Comparison of ENCODE assay signal across 26 mouse cellular contexts in the genomic region with DNA sequence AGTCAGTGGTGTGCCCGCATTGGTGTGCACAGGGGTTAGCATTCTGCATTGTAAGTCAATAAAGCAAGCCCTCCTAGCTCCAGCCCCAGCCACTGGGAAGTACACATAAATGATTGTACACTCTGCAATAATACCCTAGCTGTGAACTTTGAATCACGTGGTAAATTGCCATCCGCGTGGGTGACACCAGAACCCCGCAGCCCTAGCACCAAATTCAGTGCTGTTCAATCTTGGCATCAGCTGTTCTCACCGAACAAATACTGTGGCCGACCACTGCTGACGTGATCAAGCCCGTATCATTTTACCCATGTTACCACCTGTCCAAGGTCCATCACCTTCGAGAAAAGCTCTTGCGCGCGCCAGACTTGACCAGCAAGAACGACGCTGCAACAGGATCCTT. TPM values are rescaled to one million over a fixed set of nuclear protein-coding genes. Genes with fewer than 3 reads are reported as not detected.
DNase-seq lines count a peak whose midpoint lies in the region; ATAC-seq lines count a peak whose summit lies in the region.
"Had no signal": no experiment of that assay in that cellular context is flagged by ENCODE, and none has a peak within 500 bp of the region (broad histone marks: within the 10 kb centered on the region; RNA-seq: fewer than 3 reads in every experiment).

No protein-coding gene starts in this region.

- no peaks in the 10 kb centered on the region for H3K36me3 ChIP-seq in heart, embryonic 10.5 days
- H3K36me3 ChIP-seq in limb, embryonic 11.5 days (ENCODE audit: control insufficient read depth, insufficient read depth, low read length), result no peaks in the 10 kb centered on the region
- no peaks in the 10 kb centered on the region for H3K36me3 ChIP-seq in limb, embryonic 10.5 days
- no peaks in the 10 kb centered on the region; the same call in 1 of the 2 replicates for H3K36me3 ChIP-seq in embryonic facial prominence, embryonic 10.5 days (replicated peaks)
- H3K36me3 ChIP-seq: embryonic facial prominence, embryonic 12.5 days; embryonic facial prominence, embryonic 15.5 days; heart, embryonic 12.5 days; heart, embryonic 15.5 days had no signal

- H3K4me3 ChIP-seq in heart, embryonic 10.5 days, result no peak overlapping the region
- no peak overlapping the region for H3K4me3 ChIP-seq in limb, embryonic 11.5 days (ENCODE audit: low read depth, low read length)
- H3K4me3 ChIP-seq in limb, embryonic 10.5 days, result no peak overlapping the region
- H3K4me3 ChIP-seq in embryonic facial prominence, embryonic 10.5 days, result no peak overlapping the region
- H3K4me3 ChIP-seq: embryonic facial prominence, embryonic 12.5 days; embryonic facial prominence, embryonic 15.5 days; heart, adult 2 months; heart, embryonic 12.5 days; heart, embryonic 15.5 days had no signal

- H3K4me1 ChIP-seq in heart, embryonic 10.5 days, result peaks cover 3% of the 10 kb centered on the region; the same call in 1 of the 2 replicates
- H3K4me1 ChIP-seq in limb, embryonic 11.5 days (ENCODE audit: control insufficient read depth, insufficient read depth, low read length), result peaks cover 3% of the 10 kb centered on the region; the same call in 1 of the 2 replicates
- H3K4me1 ChIP-seq in limb, embryonic 10.5 days, result peaks cover 25% of the 10 kb centered on the region
- peaks cover 20% of the 10 kb centered on the region for H3K4me1 ChIP-seq in embryonic facial prominence, embryonic 10.5 days

- no peak for ATAC-seq in limb, embryonic 11.5 days (ENCODE audit: insufficient number of reproducible peaks, low FRiP score, low TSS enrichment, low read depth)
- ATAC-seq: CD4-positive, CD25-positive, alpha-beta regulatory T cell, adult 4 months; forebrain, embryonic 14.5 days; forebrain, postnatal 0 days; hindbrain, postnatal 0 days; inflammation-experienced regulatory T-cells, adult 6 months had no signal

- H3K9me3 ChIP-seq in heart, embryonic 10.5 days, result no peaks in the 10 kb centered on the region
- H3K9me3 ChIP-seq in limb, embryonic 11.5 days (ENCODE audit: control insufficient read depth, low read length), result no peaks in the 10 kb centered on the region
- H3K9me3 ChIP-seq in limb, embryonic 10.5 days (replicated peaks), result no peaks in the 10 kb centered on the region
- H3K9me3 ChIP-seq in embryonic facial prominence, embryonic 10.5 days, result 0 out of 2 replicates have a peak, but pooled peaks cover 2% of the 10 kb centered on the region
- H3K9me3 ChIP-seq: embryonic facial prominence, embryonic 12.5 days; embryonic facial prominence, embryonic 15.5 days; heart, embryonic 12.5 days; heart, embryonic 15.5 days had no signal

- no peak overlapping the region for H3K4me2 ChIP-seq in limb, embryonic 11.5 days (ENCODE audit: low read depth, severe bottlenecking)
- H3K4me2 ChIP-seq: embryonic facial prominence, embryonic 12.5 days; embryonic facial prominence, embryonic 15.5 days; heart, embryonic 12.5 days; heart, embryonic 15.5 days; hindbrain, embryonic 14.5 days had no signal

- H3K27me3 ChIP-seq in heart, embryonic 10.5 days (ENCODE audit: insufficient read depth, poor library complexity, severe bottlenecking), result no peaks in the 10 kb centered on the region
- H3K27me3 ChIP-seq in limb, embryonic 11.5 days (ENCODE audit: control insufficient read depth, insufficient read depth, low read length), result no peaks in the 10 kb centered on the region
- H3K27me3 ChIP-seq in limb, embryonic 10.5 days (ENCODE audit: low read depth, poor library complexity, severe bottlenecking), result no peaks in the 10 kb centered on the region
- H3K27me3 ChIP-seq in embryonic facial prominence, embryonic 10.5 days (replicated peaks; ENCODE audit: low read depth, poor library complexity, severe bottlenecking), result no peaks in the 10 kb centered on the region
- H3K27me3 ChIP-seq: embryonic facial prominence, embryonic 12.5 days; embryonic facial prominence, embryonic 15.5 days; heart, embryonic 12.5 days; heart, embryonic 15.5 days had no signal

- DNase-seq in heart, adult 11 months, result peak; percentile 83
- DNase-seq in heart, embryonic 10.5 days (ENCODE audit: low spot score), result no peak
- DNase-seq in limb, embryonic 11.5 days (ENCODE audit: low spot score), result peak; percentile 12
- no peak for DNase-seq in limb, embryonic 10.5 days (ENCODE audit: low spot score)
- peak; percentile 7 for DNase-seq in embryonic facial prominence, embryonic 10.5 days (ENCODE audit: low spot score)
- DNase-seq in frontal cortex, postnatal 25 days (ENCODE audit: low spot score in 2 of 2), result no peak
- DNase-seq: adrenal gland, adult 2 months; adrenal gland, postnatal 14 days; cerebellum, adult 11 months; cerebellum, adult 9-10 months; cerebellum, postnatal 14 days; forebrain, postnatal 0 days; gastrocnemius, postnatal 25 days; heart, postnatal 10 days; heart, postnatal 36 days; kidney, adult 11 months had no signal

- H3K27ac ChIP-seq in heart, embryonic 10.5 days, result no peak overlapping the region
- no peak overlapping the region for H3K27ac ChIP-seq in limb, embryonic 11.5 days (replicated peaks; ENCODE audit: low read depth, low read length)
- no peak overlapping the region for H3K27ac ChIP-seq in limb, embryonic 10.5 days
- no peak overlapping the region for H3K27ac ChIP-seq in embryonic facial prominence, embryonic 10.5 days (replicated peaks)
- H3K27ac ChIP-seq: embryonic facial prominence, embryonic 12.5 days; embryonic facial prominence, embryonic 15.5 days; heart, adult 2 months; heart, embryonic 15.5 days; hindbrain, embryonic 14.5 days; hindbrain, postnatal 0 days had no signal

- H3K9ac ChIP-seq in limb, embryonic 11.5 days (ENCODE audit: low read length), result no peak overlapping the region
- H3K9ac ChIP-seq: embryonic facial prominence, embryonic 12.5 days; embryonic facial prominence, embryonic 15.5 days; forebrain, postnatal 0 days; heart, embryonic 12.5 days; heart, embryonic 15.5 days; hindbrain, embryonic 14.5 days had no signal

- 95% methylated on average over 15 of the region's 15 CpGs for WGBS in heart, embryonic 10.5 days
- WGBS in limb, embryonic 11.5 days, result 98% methylated on average over 15 of the region's 15 CpGs
- 96% methylated on average over 15 of the region's 15 CpGs for WGBS in limb, embryonic 10.5 days
- WGBS in embryonic facial prominence, embryonic 10.5 days, result 96% methylated on average over 15 of the region's 15 CpGs

RNA-seq across cellular contexts. Expression of a gene that starts 3.2 kb away (rescaled TPM):
- polyA plus RNA-seq in heart, embryonic 10.5 days (2016; fragmentation: Nextera tagmentation; extraction: Ambion mirVana), result 77.2 and 93.0 TPM in 2 replicates
- polyA plus RNA-seq in limb, embryonic 11.5 days (2014; fragmentation: Nextera tagmentation; extraction: Ambion mirVana), result 138 and 149 TPM in 2 replicates
- polyA plus RNA-seq in limb, embryonic 10.5 days (2016; fragmentation: Nextera tagmentation; extraction: Ambion mirVana), result 119 and 125 TPM in 2 replicates
- polyA plus RNA-seq in embryonic facial prominence, embryonic 10.5 days (2016; fragmentation: Nextera tagmentation; extraction: Ambion mirVana), result 116 and 118 TPM in 2 replicates

Comparison
In these comparisons a context has a peak if more than half of its experiments do, and no peak if none do; other contexts are left out.
1. DNase-seq: peak in heart, adult 11 months (single experiment), limb, embryonic 11.5 days (single experiment) and embryonic facial prominence, embryonic 10.5 days (single experiment); none in heart, embryonic 10.5 days (single experiment), limb, embryonic 10.5 days (single experiment) and frontal cortex, postnatal 25 days (0 of 2).